Mouse (Mus musculus) liver, embryonic 14.5 days (tissue): ENCODE results near the gene Tmcc1.

Source experiments
- CTCF ChIP-seq: IDR thresholded peaks from 2 replicates; pipeline ENCODE4 v1.5.1; 2016; ENCODE audit warnings: antibody characterized with exemption, low read depth, control low read depth
- EP300 ChIP-seq: IDR thresholded peaks from 2 replicates; pipeline ENCODE4 v1.6.1; 2016; ENCODE audit warnings: antibody characterized with exemption, low read depth

GRCm38 (mm10) chr6:115989607-115990006 is 203.7 kb downstream of the Tmcc1 start:
- TF ChIP-seq CTCF: no peak
- TF ChIP-seq EP300: no peak
